Mouse (Mus musculus): Measurements from ENCODE around the gene Gnpat. TPM values are rescaled to one million over a fixed set of nuclear protein-coding genes. Genes with fewer than 3 reads are reported as not detected.

The Gnpat gene
- total RNA-seq, 2 experiments from 2014 or later = 93.1 to 104 TPM

Other genes with a start within 250 kb of the Gnpat start
- gene 2310022B05Rik, start 199.7 kb upstream of the Gnpat start, total RNA-seq (2021) = 10 to 100 TPM; 38.9 to 47.8 TPM
- 10 to 100 TPM; 39.8 to 41.5 TPM for gene Ttc13, start 141.1 kb upstream of the Gnpat start, total RNA-seq (2021)
- gene Arv1, start 140.9 kb upstream of the Gnpat start, total RNA-seq (2021) = 1 to 10 TPM; 8.7 to 9.8 TPM
- under 1 TPM; 0.20 to 0.23 TPM for gene Fam89a, start 111.2 kb upstream of the Gnpat start, total RNA-seq (2021)
- gene Trim67, start 69.9 kb upstream of the Gnpat start, total RNA-seq (2021) = 1 to 10 TPM in 1 of 2 experiments, under 1 TPM in 1; 0.86 to 1.0 TPM
- gene 2810004N23Rik, start 87 bp downstream of the Gnpat start, total RNA-seq (2021) = 10 to 100 TPM; 30.1 to 31.9 TPM
- gene Exoc8, start 34.7 kb downstream of the Gnpat start, total RNA-seq (2021) = 10 to 100 TPM; 23.0 to 24.0 TPM
- 10 to 100 TPM; 19.0 to 19.7 TPM for gene Sprtn, start 34.9 kb downstream of the Gnpat start, total RNA-seq (2021)
- gene Egln1, start 86.3 kb downstream of the Gnpat start, total RNA-seq (2021) = 10 to 100 TPM; 50.2 to 64.1 TPM
- gene Tsnax, start 150.0 kb downstream of the Gnpat start, total RNA-seq (2021) = 10 to 100 TPM; 80.0 to 90.7 TPM
- gene Disc1, start 191.2 kb downstream of the Gnpat start, total RNA-seq (2021) = 1 to 10 TPM; 1.2 to 1.8 TPM